Mouse (Mus musculus) WW6 (cell line): ENCODE results near the gene Emx2.

ENCODE experiments used
- DNase-seq: peaks from one replicate; pipeline ENCODE4 v3.0.0-alpha.2; 2013; ENCODE audit warnings: low read depth, low spot score

Emx2 gene

GRCm38 (mm10) chr19:59457951-59458742 lies at the start of gene Emx2:
Emx2 (plus strand) TSS chr19:59458372.
- no peak for DNase-seq

DNA sequence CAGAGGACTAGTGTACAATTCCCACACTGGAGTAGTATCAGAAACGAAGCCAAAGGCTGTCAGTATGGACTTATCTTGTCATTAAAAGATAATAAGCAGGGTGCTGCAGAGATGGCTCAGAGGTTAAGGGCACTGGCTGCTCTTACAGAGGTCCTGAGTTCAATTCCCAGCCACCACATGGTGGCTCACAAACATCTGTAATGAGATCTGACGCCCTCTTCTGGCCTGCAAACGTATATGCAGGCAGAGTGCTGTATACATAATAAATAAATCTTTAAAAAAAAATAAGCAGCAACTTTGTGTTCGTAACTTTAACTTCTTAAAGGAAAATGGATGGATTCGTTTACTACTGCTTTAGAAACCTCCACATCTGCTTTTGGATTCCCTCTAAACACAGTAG lies 44.0 kb upstream of the Emx2 start:
- DNase-seq: no peak

GRCm38 (mm10) chr19:59418024-59418423 lies 40.1 kb upstream of the Emx2 start:
- DNase-seq: peak; percentile 72

GRCm38 (mm10) chr19:59418671-59419070 lies 39.5 kb upstream of the Emx2 start:
- DNase-seq: no peak

- no peak for DNase-seq
Measured at GRCm38 (mm10) chr19:59422393-59422792, 35.8 kb upstream of the Emx2 start.

GRCm38 (mm10) chr19:59423685-59424084 lies 34.5 kb upstream of the Emx2 start:
- DNase-seq: no peak

GRCm38 (mm10) chr19:59424975-59425374 lies 33.2 kb upstream of the Emx2 start:
- no peak for DNase-seq

DNA sequence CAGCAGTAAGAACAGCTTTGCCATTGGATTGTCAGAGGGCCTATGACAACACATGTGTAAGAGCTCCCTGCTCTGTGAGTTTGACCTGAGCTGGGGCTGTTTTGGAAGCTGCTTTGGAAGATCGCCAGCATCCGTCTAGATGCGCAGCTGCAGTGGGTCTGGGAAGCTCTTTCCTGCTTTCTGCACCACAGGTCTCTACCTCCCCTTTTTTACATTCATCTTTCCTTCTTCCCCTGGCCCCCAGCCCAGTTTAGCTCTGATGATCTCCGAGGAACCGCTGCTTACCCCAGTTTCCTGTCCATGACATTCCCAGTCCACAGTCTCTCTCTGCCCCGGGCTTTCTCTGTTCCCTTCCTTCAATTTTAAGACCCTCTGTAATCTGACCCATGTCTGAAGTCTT lies 25.9 kb upstream of the Emx2 start:
- no peak for DNase-seq

DNA sequence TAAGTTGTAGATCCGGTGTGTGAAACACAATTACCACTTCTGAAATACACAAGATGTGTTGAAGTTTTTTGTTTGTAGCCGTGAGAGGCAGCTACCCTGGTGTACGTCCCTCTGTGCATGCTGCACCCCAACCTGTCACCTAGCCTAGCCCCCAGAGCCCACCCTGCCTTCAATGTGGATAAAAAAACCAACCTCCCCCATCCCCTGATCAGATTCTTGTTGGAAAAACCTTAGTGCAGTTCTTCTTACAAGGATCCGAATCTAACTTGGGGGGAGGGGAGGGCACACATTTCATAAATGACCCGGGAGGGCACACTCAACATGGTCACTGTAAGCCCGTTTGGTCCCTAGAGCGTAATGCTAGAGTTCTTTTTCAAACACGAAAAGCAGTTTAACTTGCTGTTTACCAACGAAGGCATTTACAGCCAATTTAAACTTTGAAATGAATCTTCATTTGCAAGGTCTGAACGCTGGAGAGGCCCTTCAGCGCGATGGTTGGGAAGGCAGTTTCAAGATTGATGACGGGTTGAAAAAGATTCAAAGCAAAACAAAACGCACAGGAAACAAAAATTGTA lies 7.5 kb upstream of the Emx2 start:
- DNase-seq: no peak

- no peak for DNase-seq
Measured at GRCm38 (mm10) chr19:59451441-59451951, 6.7 kb upstream of the Emx2 start.

GRCm38 (mm10) chr19:59452321-59452720 lies 5.9 kb upstream of the Emx2 start:
- no peak for DNase-seq

DNA sequence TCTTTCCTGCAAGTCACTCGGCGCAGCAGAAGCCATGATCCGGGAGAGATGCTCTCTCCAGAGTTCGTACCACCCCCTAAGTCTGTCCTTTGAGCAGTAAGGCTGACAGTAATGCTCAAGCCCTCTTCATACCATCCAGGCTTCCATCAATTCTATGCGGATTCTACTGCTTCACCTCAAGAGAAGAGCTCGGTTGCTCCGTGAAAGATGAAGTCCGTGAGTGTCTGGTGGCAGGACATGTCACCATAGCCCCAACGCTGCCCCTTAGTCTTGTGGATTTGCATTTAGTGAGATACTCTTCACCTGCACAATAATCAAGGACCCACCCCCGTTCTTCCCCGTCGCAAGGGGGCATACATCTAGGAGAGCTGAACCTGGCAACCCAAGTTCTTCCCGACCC lies 4.6 kb upstream of the Emx2 start:
- no peak for DNase-seq

GRCm38 (mm10) chr19:59454196-59454595 lies 4.0 kb upstream of the Emx2 start:
- DNase-seq: no peak

DNA sequence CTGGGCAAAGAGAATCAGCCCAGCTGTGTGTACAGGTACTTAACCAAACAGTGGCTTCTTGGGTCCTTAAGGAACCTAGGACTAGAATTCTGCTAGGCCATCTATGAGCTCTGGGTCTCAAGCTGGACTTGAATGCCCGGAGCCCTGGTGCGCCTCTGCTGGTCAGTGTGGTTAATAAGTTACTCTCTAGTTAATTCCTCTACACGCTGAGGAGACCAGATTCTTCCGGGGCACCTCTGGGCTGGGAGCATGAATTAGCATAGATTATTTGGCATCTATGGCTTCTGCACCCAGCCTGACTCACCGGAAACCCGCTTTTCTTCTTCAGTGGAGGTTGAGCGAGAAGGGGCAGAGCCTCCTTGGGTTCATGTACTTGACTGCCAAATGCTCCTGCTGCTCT lies 2.5 kb upstream of the Emx2 start:
- DNase-seq: no peak

DNA sequence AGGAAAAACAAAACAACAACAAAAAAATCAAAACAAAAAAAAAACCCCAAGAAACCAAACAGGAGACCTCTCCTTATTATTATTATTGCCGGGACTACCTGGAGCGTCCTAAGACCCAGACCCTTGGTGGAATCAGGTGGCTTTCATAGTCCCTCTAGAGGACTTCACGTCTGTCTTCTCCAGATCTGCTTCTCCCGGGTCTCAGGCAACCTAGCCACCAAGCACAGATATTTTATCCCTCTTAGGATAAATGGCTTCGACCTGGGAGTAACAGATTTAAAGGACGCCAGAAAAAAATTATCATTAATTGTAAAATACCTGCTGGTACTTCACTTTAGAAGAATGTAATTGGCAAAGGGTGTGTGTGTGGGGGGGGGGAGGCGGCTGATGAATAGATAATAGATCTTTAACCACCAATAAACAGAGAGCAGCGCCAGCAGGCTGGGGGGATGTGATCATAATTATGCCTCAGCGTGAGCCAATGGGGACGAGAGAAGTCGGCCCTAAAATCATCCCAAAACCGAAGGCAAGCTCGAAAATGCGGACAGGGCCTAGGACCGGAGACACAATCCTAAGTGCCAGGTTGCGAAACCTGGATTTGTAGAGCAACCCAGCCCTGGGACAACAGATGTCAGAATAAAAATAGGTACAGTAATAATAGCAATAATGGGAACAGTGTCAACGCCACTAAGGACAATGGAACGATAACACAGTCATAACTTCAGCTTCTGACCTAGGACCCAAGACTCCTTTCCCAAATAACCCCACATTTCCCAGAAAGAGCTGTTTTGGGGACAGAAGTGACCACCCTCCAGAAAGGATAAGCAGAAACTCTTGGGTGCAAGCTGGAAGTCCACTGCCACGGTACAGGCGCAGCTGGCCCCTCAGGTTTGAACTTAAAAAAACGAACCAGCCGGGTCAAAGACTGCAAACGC lies 894 bp upstream of the Emx2 start:
- DNase-seq: no peak

DNA sequence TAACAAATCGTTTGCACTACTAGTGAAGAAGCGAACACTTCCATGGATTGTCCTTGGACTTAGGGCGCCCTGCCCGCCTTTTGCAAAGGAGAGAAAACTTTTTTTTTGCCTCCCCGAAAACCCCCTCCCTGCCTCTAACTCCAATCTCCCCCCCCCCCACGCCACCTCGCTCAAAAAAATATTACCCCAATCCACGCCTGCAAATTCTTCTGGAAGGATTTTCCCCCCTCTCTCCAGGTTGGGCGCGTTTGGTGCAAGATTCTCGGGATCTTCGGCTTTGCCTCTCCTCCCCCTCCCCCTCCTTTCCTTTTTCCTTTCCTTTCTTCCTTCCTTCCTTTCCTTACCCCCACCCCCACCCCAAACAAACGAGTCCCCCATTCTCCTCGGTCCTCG lies 567 bp downstream of the Emx2 start:
- no peak for DNase-seq

DNA sequence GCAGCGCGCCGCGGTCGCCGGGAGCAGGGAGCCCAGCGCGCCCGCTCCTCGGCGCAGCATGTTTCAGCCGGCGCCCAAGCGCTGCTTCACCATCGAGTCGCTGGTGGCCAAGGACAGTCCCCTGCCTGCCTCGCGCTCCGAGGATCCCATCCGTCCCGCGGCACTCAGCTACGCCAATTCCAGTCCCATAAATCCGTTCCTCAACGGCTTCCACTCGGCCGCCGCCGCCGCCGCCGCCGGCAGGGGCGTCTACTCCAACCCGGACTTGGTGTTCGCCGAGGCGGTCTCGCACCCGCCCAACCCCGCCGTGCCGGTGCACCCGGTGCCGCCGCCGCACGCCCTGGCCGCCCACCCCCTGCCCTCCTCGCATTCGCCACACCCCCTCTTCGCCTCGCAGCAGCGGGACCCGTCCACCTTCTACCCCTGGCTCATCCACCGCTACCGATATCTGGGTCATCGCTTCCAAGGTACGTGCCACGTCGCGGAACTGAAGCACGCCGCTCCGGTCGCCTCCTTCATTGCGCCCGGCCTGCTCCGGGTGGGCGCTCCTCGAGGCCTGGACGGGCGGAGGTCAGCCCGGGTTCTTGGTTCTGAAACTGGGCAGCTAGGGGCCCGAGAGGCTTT lies 1.1 kb downstream of the Emx2 start:
- DNase-seq: no peak

GRCm38 (mm10) chr19:59459811-59460241 lies 1.7 kb downstream of the Emx2 start:
- no peak for DNase-seq

DNA sequence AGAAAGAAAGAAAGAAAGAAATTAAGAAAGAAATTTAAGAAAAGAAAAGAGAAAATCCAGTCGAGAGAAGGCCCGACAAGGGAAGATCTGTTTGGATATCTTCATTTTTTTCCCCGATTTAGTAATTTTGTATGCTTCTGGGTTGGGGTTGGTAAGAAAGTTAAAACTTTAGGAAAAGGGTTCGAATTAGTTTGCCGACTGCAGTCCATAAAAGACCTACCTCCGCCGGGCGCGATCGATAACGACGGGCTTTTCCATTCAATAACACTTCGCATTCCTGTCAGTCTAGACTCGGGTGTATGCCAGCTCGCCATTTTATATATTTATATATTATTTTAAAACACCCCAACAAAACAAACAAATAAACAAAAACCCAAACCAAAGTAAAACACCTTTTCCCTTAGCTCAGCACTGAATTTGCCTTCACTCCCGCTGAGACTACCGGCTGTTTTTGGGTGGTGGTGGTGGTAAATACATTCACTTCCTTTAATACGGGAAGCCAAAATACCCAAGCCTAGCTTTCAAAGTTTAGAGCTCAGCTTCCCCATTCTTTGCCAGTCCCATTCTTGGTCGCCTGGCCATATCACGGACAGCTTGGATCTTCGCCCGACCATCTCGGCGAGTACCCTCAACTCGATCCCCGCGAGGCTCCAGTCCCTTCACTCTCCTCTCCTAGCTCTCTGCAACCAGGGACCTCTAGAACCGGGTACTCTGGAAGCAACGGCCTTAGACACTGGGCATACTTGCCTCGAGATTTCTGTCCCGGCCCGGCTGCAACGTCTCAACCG lies 2.4 kb downstream of the Emx2 start:
- DNase-seq: no peak

GRCm38 (mm10) chr19:59461481-59462421 lies 3.6 kb downstream of the Emx2 start:
- no peak for DNase-seq
